Mouse (Mus musculus) G1E (cell line): ENCODE data around the gene Usp4. TPM values are rescaled to one million over a fixed set of nuclear protein-coding genes. Genes with fewer than 3 reads are reported as not detected.

Experiments used
- ATAC-seq: 2 replicates; pipeline ENCODE4 v1.8.0; 2016; ENCODE audit warnings: mild to moderate bottlenecking; ENCODE audit not compliant: insufficient number of reproducible peaks, poor library complexity, low FRiP score, severe bottlenecking; ENCODE audit errors: extremely low read depth
- DNase-seq: peaks from one replicate; pipeline ENCODE4 v3.0.0; 2012; ENCODE audit warnings: low spot score
- H3K27me3 ChIP-seq: 2 replicates; pipeline ENCODE4 v1.6.1; 2012; ENCODE audit warnings: mild to moderate bottlenecking, low read length, inconsistent platforms; ENCODE audit not compliant: insufficient read depth
- H3K36me3 ChIP-seq: replicated peaks from 2 replicates; pipeline ENCODE3; 2012; ENCODE audit warnings: mild to moderate bottlenecking, inconsistent platforms
- H3K4me1 ChIP-seq: 2 replicates; pipeline ENCODE4 v1.6.1; 2012; ENCODE audit warnings: low read depth, low read length, inconsistent platforms, mixed read lengths; ENCODE audit not compliant: insufficient read depth
- H3K4me3 ChIP-seq: 2 replicates; pipeline ENCODE4 v1.5.1; 2012; ENCODE audit warnings: low read depth, mild to moderate bottlenecking, inconsistent platforms, low read length, moderate library complexity, mixed read lengths
- H3K9me3 ChIP-seq: replicated peaks from 2 replicates; pipeline ENCODE4 v1.6.1; 2012; ENCODE audit warnings: inconsistent platforms
- CTCF ChIP-seq: IDR thresholded peaks from 2 replicates; pipeline ENCODE4 v1.5.1; 2012; ENCODE audit warnings: low read depth, low read length, inconsistent platforms, mixed read lengths
- GATA1 ChIP-seq: IDR thresholded peaks from 2 replicates; pipeline ENCODE4 v1.6.1; 2012; ENCODE audit warnings: borderline replicate concordance, low read length, inconsistent platforms, mixed read lengths
- GATA2 ChIP-seq: IDR thresholded peaks from 2 replicates; pipeline ENCODE4 v1.6.1; 2012; ENCODE audit warnings: low read depth, low read length, inconsistent platforms, borderline replicate concordance
- POLR2AphosphoS5 ChIP-seq: IDR thresholded peaks from 2 replicates; pipeline ENCODE4 v1.6.1; 2012; ENCODE audit warnings: low read depth, low read length, inconsistent platforms; ENCODE audit not compliant: insufficient replicate concordance
- TAL1 ChIP-seq: conservative IDR thresholded peaks from 2 replicates; pipeline ENCODE4 v1.6.1; 2012; ENCODE audit warnings: low read depth, low read length, inconsistent platforms, mixed read lengths
- polyA plus RNA-seq: library from polyadenylated mRNA; stranded (reverse); fragments of >175 nt; gene quantifications from 2 replicates; pipeline ENCODE4 v1.2.3, GENCODE M21; 2012
- total RNA-seq, 2 experiments: library from RNA; stranded (forward) in 1 of 2; stranded (reverse) in 1 of 2; fragments of 200-1000 nt in 1 of 2; fragments of >200 nt in 1 of 2; fragmentation: Nextera tagmentation in 1 of 2; gene quantifications; 2 replicates each; pipeline ENCODE4 v1.2.3; 2014 to 2017

Gene Usp4
- total and polyA plus RNA-seq, 3 experiments, result 76.5 to 131 (median 97.3) TPM

GRCm38 (mm10) chr9:108337848-108338550 lies 9.7 kb upstream of the Usp4 start:
- ATAC-seq, result no peak
- H3K4me1 ChIP-seq, result peaks cover 49% of the 10 kb centered on the region
- no peak for DNase-seq
- peaks cover 64% of the 10 kb centered on the region for H3K36me3 ChIP-seq
- peak overlapping the region; percentile 91; the same call in 1 of the 2 replicates for H3K4me3 ChIP-seq
- no peaks in the 10 kb centered on the region for H3K27me3 ChIP-seq
- H3K9me3 ChIP-seq, result no peaks in the 10 kb centered on the region
- no peak for TF ChIP-seq CTCF
- TF ChIP-seq TAL1, result no peak
- no peak for TF ChIP-seq POLR2AphosphoS5

GRCm38 (mm10) chr9:108338551-108338885 lies 9.1 kb upstream of the Usp4 start:
- TF ChIP-seq CTCF, result no peak
- no peak for TF ChIP-seq GATA1
- TF ChIP-seq GATA2, result no peak
- no peak for TF ChIP-seq POLR2AphosphoS5
- no peak for TF ChIP-seq TAL1

GRCm38 (mm10) chr9:108338886-108339781 lies 8.5 kb upstream of the Usp4 start, which contains the start of gene Gpx1:
Gpx1 (plus strand) TSS chr9:108338903.
- no peaks in the 10 kb centered on the region for H3K9me3 ChIP-seq

More at GRCm38 (mm10) chr9:108338551-108338885, 9.1 kb upstream of the Usp4 start:
- DNase-seq, result no peak
- peak overlapping the region; percentile 91; the same call in 1 of the 2 replicates for H3K4me3 ChIP-seq
- H3K27me3 ChIP-seq, result no peaks in the 10 kb centered on the region
- H3K9me3 ChIP-seq, result no peaks in the 10 kb centered on the region
- ATAC-seq, result no peak
- H3K36me3 ChIP-seq, result peaks cover 59% of the 10 kb centered on the region
- H3K4me1 ChIP-seq, result peaks cover 52% of the 10 kb centered on the region

GRCm38 (mm10) chr9:108339886-108340257 lies 7.8 kb upstream of the Usp4 start:
- Histone ChIP-seq H3K27me3 (no peaks in the 10 kb centered on the region), H3K4me3 (peak overlapping the region; percentile 91), H3K36me3 (peaks cover 46% of the 10 kb centered on the region), H3K9me3 (no peaks in the 10 kb centered on the region), H3K4me1 (peaks cover 64% of the 10 kb centered on the region)
- TF ChIP-seq TAL1 (no peak), POLR2AphosphoS5 (no peak), CTCF (no peak), GATA1 (no peak), GATA2 (no peak)
- no peak for DNase-seq
- ATAC-seq, result no peak

More at GRCm38 (mm10) chr9:108338886-108339781, 8.5 kb upstream of the Usp4 start, which contains the start of gene Gpx1:
- peak within 1 kb of the TSS; percentile 91 for H3K4me3 ChIP-seq
- ATAC-seq (peak; percentile 82), DNase-seq (peak; percentile 96)
- peaks cover 58% of the 10 kb centered on the region for H3K4me1 ChIP-seq
- peaks cover 54% of the 10 kb centered on the region for H3K36me3 ChIP-seq
- no peaks in the 10 kb centered on the region for H3K27me3 ChIP-seq
- peak; percentile 93 for TF ChIP-seq POLR2AphosphoS5
- TF ChIP-seq GATA2, result no peak
- no peak for TF ChIP-seq TAL1

- Histone ChIP-seq H3K4me1 (peaks cover 67% of the 10 kb centered on the region), H3K9me3 (no peaks in the 10 kb centered on the region), H3K36me3 (peaks cover 42% of the 10 kb centered on the region), H3K4me3 (peak overlapping the region; percentile 91), H3K27me3 (no peaks in the 10 kb centered on the region)
- TF ChIP-seq CTCF, result no peak
- peak; percentile 98 for TF ChIP-seq TAL1
- TF ChIP-seq POLR2AphosphoS5, result peak; percentile 90
- peak; percentile 28 for ATAC-seq
- DNase-seq, result peak; percentile 69
These were observed 7.2 kb upstream of the Usp4 start for GRCm38 (mm10) chr9:108340258-108341138.

- DNase-seq, result no peak
These were observed 6.5 kb upstream of the Usp4 start for GRCm38 (mm10) chr9:108341139-108341475.

More at GRCm38 (mm10) chr9:108341139-108341475, 6.5 kb upstream of the Usp4 start:
- ATAC-seq, result no peak
- H3K9me3 ChIP-seq, result no peaks in the 10 kb centered on the region
- H3K4me3 ChIP-seq, result peak overlapping the region; percentile 91
- peaks cover 70% of the 10 kb centered on the region for H3K4me1 ChIP-seq
- TF ChIP-seq CTCF, result no peak
- TF ChIP-seq TAL1, result no peak
- TF ChIP-seq GATA1, result no peak
- TF ChIP-seq GATA2, result no peak
- TF ChIP-seq POLR2AphosphoS5, result no peak; the same call in 1 of the 2 replicates
- H3K36me3 ChIP-seq, result peaks cover 36% of the 10 kb centered on the region
- H3K27me3 ChIP-seq, result no peaks in the 10 kb centered on the region
